Mouse (Mus musculus): ENCODE measurements around the gene Wif1.

The Wif1 gene

DNA sequence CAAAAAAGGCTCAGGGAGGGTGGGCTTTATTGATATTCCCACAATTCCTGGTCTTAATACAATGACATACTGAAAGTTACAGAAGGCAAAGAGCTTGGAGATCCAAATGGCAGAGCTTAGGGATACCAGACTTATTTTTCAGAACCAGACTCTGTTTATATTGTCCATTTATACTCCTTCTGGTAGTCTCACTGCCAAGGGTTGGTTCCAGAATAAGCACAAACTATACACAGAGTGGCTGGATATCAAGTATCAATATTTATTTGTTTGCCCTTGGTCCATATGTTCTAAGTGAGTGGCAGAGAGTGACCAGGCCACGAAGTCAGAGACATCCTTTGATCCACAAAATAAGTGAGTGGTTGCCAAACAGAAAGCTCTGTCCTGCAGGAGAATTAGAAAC is 34.2 kb downstream of the Wif1 start:
- DNase-seq (ENCODE audit: low spot score in 2 of 2), result no peak

DNA sequence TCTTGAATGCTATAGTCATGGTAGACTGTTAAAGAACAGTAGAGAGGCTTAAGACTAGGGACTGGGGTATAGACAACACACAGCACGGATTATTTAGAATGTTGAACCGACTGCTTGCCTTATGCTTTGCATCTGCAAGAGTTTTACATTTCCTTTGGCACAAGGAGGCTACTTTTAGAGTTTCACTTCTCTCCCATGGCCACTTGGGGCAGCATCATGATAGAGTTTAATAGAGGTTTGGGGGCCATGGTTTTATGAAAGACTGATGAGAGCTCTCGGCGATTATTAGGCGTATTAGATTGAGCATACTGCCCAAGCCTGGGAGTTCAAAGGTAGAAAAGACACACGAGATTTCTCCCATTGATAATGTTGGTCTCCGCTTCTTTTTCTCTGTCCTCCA is 37.0 kb downstream of the Wif1 start:
- no peak for DNase-seq (ENCODE audit: low spot score in 2 of 2)

DNA sequence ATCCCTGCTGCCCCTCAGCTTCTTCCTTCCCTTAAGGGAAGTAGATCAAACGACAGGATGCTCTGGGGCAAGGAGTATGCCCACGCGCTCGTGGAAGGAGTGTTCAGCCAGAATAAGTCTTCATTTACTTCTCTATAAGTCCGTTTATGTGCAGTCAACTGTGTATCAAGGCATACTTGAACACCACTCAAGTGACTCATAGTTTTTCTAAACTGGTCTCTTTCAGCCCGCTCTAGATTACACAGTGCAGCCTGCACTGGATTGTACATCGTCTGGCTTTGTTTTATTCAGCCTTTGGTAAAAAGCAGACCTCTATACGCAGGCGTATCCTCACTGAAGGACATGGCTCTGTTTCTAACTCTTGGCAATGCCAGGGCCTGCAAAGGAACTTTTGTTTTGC is 46.7 kb downstream of the Wif1 start:
- no peak for DNase-seq (ENCODE audit: low spot score in 2 of 2)

DNA sequence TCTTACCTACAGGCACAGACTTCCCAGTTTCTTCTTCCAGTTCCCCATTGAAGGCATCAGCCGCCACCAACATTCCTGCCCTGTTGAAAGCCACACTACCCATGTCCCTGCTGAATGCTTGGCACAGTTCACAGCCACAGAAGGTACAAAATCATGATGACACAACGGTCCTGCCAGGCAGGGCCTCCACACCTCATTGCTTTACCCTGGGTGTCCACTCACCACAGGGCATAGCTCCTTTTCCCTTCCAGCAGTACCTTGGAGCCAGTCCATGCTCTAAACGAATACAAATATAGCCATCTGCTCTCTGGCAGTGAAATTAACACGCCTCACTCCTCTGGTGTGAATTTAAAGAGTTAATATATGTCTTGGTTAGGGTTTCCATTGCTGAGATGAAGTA is 49.1 kb downstream of the Wif1 start:
- no peak for DNase-seq (ENCODE audit: low spot score in 2 of 2)

DNA sequence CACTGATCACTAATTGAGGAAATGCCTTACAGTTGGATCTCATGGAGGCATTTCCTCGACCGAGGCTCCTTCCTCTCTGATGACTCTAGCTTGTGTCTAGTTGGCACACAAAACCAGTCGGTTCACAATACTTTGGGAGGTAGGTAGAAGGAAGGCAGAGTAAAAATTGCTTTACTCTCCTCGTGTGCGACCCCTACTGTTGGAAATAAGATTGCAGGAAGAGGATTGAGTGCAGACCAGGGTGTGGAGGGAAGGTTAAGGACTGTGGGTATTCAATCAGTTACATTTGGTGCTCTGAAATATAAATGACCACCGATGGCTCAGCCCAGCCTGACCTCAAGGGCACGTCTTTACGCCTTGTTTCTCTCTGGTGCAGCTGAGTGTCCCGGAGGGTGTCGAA is 49.8 kb downstream of the Wif1 start:
- no peak for DNase-seq (ENCODE audit: low spot score in 2 of 2)

DNA sequence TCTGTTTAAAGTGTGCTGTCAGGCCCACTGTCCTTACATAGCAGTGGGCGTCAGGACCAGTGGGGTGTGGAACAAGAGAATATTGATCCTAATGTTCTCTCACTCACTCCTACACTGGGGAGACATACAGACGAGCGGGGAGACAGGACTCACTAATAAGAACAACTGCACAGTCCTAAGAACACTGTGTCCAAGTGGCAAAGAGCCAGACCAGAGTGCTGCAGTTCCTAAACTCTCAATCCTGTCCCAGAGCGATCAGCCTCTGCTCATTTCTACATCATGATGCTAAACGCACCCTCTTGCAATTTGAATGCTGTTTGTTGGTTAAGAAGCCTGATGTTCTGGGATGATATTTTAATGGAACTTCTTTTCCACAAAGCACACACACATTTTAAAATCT is 54.9 kb downstream of the Wif1 start:
- no peak for DNase-seq (ENCODE audit: low spot score in 2 of 2)

DNA sequence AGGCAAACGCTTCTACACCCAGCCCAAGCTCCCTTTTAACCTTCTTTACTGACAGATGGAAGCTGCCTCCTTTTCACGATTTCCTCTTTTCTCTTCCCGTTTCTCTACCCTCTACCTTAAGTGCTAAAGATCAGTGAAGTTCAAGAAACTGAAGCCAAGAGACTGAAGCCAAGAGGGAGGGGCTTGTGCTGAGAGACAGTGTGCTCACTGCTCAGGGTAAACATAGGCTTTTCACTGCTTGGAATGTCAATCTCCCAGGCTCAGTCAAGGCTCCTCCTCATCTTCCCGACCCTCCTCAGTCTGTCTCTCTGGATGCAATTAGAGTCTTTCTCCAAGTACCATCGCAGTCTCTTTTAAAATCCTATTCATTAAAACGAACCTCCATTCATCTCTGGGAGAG is 55.6 kb downstream of the Wif1 start:
- DNase-seq (ENCODE audit: low spot score in 2 of 2), result no peak

DNA sequence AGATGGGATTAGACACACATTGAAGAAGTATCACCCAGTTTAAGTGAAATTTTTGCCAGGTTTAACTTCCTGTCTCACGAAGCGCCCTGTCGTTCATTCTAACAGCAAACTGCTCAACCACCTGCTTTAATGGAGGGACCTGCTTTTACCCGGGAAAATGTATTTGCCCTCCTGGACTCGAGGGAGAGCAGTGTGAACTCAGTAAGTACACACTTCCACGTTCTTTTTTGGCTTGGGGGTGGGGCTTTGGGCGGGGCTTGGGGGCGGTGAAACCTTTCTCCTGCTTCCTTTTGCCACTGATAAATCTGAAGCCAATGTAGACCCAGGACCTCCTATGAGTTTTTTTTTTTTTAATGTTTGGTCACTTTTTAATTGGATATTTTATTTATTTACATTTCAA is 56.2 kb downstream of the Wif1 start:
- DNase-seq (ENCODE audit: low spot score in 2 of 2), result no peak

DNA sequence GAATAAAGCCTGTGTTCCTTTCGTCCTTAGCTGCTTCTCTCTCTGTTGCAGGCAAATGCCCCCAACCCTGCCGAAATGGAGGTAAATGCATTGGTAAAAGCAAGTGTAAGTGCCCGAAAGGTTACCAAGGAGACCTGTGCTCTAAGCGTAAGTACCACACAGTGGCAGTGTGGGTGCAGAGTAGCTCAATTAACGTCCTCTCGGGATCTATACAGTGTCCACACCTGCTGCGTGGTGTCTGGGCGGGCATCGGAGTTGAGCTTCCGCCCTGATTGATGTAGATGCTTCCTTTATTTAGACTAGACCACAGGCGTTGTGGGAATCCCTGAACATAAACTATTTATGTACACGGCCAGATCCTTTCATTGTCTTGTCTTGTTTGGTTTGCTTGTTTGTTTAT is 62.2 kb downstream of the Wif1 start:
- no peak for DNase-seq (ENCODE audit: low spot score in 2 of 2)

DNA sequence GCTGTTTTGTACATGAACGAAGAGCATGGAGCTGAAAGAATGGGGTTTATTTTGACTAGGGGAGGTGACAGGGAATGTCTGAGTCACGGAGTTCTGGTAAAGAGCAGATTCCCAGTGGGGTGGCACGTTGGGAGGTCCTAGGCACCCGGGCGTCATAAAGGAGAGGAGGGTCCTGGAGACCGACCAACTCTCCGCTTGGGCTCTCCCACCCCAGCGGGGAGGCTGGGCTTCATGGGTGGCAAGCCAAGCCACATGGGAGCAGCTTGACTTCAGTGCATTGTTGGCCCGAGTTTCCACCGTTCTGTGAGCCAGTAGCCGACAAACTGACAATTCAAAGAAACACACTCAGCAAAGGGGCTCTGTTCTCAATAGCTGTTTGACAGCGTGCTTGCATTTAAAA is 64.5 kb downstream of the Wif1 start:
- DNase-seq (ENCODE audit: low spot score in 2 of 2), result no peak

DNA sequence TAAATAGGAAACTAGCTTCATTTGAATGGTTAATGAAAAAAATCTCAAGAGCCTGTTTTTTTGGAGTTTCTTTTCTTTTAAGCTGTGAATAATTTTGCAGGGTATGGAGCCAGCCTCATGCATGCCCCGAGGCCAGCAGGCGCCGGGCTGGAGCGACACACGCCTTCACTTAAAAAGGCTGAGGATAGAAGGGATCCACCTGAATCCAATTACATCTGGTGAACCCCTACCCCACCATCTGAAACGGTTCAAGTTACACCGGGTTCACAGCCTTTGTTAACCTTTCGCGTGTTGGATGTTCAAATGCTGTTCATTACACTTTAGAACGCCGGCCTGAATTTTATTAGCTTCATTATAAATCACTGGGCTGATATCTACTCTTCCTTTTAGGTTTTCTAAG is 65.9 kb downstream of the Wif1 start:
- no peak for DNase-seq (ENCODE audit: low spot score in 2 of 2)

DNA sequence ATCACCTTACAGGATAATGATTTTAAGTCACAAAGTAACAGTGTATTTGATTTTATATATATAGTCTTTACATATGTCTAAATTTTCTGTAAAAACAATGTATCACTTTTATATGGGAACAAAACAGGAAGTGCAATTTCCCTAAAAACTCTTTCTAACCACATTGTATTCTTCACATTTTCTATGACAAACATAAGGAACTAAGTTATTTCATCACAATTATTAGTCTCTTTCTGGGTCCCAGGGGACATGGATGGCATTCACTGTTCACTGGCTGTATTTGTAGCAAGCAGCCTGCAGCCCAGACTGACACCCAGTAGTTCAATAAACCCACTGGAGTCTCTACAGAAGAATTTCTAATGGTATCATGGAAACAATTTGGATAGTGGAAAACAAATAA is 82.4 kb downstream of the Wif1 start:
- no peak for DNase-seq (ENCODE audit: low spot score in 2 of 2)

DNA sequence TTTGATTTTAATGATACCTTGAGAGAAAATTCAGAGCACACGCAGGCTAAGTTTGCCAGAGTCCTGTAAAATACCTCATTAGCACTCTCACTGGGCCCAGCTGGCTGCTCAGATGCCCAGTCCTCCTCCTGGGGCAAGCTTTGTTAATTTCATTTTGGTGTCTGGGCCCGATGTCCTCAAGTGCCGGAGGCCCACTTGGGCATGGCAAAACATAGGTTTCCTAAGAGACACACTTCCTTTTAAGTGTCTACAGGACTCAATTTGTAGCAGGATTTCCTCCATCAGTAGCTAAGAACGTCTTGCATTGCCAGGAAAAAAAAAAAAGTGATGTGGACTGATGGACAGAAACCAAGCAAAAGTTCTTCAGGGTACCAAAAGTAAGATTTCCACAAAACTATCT is 82.9 kb downstream of the Wif1 start:
- no peak for DNase-seq (ENCODE audit: low spot score in 2 of 2)

DNA sequence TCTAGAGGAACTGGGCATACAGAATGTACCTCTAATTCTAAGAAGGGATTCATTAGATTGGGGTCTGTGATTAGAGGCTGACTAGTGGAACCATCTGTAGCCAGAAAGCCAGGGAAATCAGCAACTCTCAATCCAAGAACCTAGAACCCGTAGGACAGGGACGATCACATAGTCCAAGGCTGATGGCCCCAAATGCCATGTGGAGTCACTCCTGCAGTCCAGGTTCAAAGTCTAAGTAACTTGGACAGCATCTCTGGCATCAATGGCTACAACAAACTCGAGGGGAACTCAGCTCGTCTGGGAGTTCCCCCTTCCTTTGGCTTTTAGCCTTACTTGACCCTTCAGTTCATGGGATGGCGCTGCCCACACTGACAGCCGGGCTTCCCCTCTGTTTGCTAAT is 87.0 kb downstream of the Wif1 start:
- DNase-seq (ENCODE audit: low spot score in 2 of 2), result no peak

DNA sequence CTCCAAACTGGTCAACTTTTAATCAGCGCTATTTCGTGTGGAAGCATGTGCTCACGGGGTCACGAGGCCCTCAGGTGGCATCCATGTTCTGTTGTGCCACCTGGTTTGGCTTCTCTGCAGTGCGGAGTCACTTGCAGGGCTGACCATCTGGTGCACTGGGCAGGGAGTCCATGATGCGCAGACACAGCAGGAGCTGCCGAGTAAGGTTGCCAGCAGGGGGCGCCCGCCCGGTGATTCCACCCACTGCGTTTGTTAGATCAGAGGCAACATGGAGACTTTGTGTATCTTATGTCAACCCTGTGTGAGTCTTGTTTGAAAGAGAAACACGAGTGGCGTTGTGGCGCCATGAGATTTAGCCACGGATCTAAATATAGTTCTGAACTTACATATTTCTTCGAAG is 90.7 kb downstream of the Wif1 start:
- peak in 1 of 2 experiments; percentile 3 for DNase-seq (ENCODE audit: low spot score in 2 of 2)

DNA sequence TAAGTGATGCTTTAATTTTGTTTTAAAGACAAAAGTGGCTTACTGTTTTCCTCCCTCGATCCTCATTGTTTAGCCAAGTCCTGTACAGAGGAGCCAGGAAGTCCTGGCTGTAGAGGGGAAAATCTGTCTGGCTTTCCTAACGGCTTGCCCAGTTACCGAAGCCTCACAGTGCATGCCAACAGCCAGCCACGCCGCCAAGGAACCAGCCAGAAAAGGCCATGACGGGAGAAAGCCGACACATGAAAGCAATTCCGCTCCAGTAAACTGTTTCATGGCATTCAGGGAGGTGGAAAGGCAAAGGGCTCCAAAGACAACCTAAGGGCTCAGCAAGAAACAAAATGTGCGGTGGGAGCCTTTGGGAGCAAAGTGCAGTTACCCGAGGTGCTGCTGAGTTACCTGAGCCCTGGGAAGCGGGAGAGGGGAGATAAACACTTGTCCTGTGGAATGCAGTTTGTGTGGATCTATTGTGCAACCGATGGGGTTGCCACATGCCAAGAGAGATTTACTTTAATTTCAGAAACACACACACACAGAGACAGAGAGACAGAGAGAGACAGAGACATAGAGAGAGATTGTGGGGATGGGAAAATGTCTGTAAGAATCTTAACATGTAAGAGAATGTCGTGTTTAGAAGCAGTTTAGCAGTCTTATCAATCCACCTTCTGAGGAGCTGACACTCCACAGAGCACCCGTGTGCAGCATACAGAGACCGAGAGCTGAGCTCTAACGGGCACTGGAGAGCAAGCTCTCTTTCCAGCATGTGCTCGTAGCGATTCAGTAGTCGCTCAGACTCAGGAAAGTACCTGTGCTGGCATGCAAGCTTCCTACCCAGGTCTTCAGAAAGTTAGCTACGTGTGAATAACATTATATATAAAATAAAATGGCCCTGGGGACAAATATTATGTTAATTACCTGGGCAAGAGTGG is 95.5 kb downstream of the Wif1 start:
- no peak for DNase-seq (ENCODE audit: low spot score in 2 of 2)

Measured in natural killer cell, adult 2 months (primary cell).